27 mouse cellular contexts compared by ENCODE assay signal in the genomic region with DNA sequence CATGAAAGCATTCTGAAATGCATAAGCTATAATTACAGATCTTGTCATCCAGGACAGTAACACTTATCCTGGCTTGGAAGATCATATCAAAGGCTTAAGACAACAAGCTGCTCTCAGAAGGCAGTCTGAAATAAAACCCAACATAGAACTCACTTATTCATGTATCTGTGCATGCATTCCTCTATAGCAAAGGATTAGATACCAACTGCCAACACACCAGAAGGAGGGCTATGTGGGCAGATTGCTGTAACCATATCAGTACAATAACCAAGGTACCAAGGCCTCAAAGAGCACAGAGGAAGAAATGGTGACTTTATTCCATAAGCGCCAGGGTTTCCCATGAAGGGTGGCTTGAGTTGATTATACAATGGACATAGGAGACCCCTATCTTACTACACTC. TPM values are rescaled to one million over a fixed set of nuclear protein-coding genes. Genes with fewer than 3 reads are reported as not detected.
DNase-seq lines count a peak whose midpoint lies in the region; ATAC-seq and TF ChIP-seq lines count a peak whose summit lies in the region.
"Had no signal": no experiment of that assay in that cellular context is flagged by ENCODE, and none has a peak within 500 bp of the region (broad histone marks: within the 10 kb centered on the region; RNA-seq: fewer than 3 reads in every experiment).

No protein-coding gene starts in this region.

- no peak for TF ChIP-seq CTCF in forebrain, postnatal 0 days (IDR thresholded peaks at IDR 0.05; ENCODE audit: low read depth)
- TF ChIP-seq CTCF in intestine, postnatal 0 days (IDR thresholded peaks at IDR 0.05; ENCODE audit: low read depth): no peak
- TF ChIP-seq CTCF in liver, adult 2 months (IDR thresholded peaks at IDR 0.05; ENCODE audit: low read depth, low read length): no peak

- no peaks in the 10 kb centered on the region for H3K36me3 ChIP-seq in forebrain, postnatal 0 days (ENCODE audit: insufficient read depth)
- no peaks in the 10 kb centered on the region for H3K36me3 ChIP-seq in forebrain, embryonic 16.5 days (ENCODE audit: control insufficient read depth, insufficient read depth)
- H3K36me3 ChIP-seq in intestine, postnatal 0 days (ENCODE audit: control insufficient read depth, insufficient read depth): peaks cover 20% of the 10 kb centered on the region
- 0 out of 2 replicates have a peak, but pooled peaks cover 3% of the 10 kb centered on the region for H3K36me3 ChIP-seq in intestine, embryonic 16.5 days (ENCODE audit: control insufficient read depth, insufficient read depth, low read length)
- peaks cover 45% of the 10 kb centered on the region for H3K36me3 ChIP-seq in liver, adult 2 months (ENCODE audit: control insufficient read depth, insufficient read depth, low read length)
- peaks cover 74% of the 10 kb centered on the region for H3K36me3 ChIP-seq in liver, embryonic 12.5 days

- no peak overlapping the region for H3K9ac ChIP-seq in forebrain, postnatal 0 days
- no peak overlapping the region for H3K9ac ChIP-seq in forebrain, embryonic 16.5 days (replicated peaks; ENCODE audit: low read depth, low read length)
- no peak overlapping the region for H3K9ac ChIP-seq in intestine, postnatal 0 days (ENCODE audit: low read depth, low read length)
- H3K9ac ChIP-seq in intestine, embryonic 16.5 days (ENCODE audit: low read depth, low read length): no peak overlapping the region
- 0 out of 2 replicates have a peak overlapping the region, but pooled peaks have one; percentile 39 for H3K9ac ChIP-seq in liver, adult 2 months (ENCODE audit: low read depth, low read length)
- no peak overlapping the region for H3K9ac ChIP-seq in liver, embryonic 12.5 days

- no peak overlapping the region for H3K4me3 ChIP-seq in forebrain, postnatal 0 days (ENCODE audit: low read depth, low read length)
- no peak overlapping the region for H3K4me3 ChIP-seq in forebrain, embryonic 16.5 days (replicated peaks; ENCODE audit: low read length)
- no peak overlapping the region for H3K4me3 ChIP-seq in intestine, postnatal 0 days (ENCODE audit: low read depth, low read length)
- H3K4me3 ChIP-seq in intestine, embryonic 16.5 days (ENCODE audit: low read length): no peak overlapping the region
- H3K4me3 ChIP-seq in liver, adult 2 months (ENCODE audit: insufficient read depth, low read depth, low read length): 0 out of 2 replicates have a peak overlapping the region, but pooled peaks have one; percentile 16
- H3K4me3 ChIP-seq in liver, embryonic 12.5 days: no peak overlapping the region

- no peak for DNase-seq in forebrain, postnatal 0 days
- DNase-seq in frontal cortex, postnatal 10 days (ENCODE audit: low spot score in 2 of 2): no peak
- DNase-seq in liver, adult 2 months (ENCODE audit: extremely low read depth, low read depth, low spot score): no peak
- DNase-seq: adrenal gland, adult 2 months; adrenal gland, adult 8-10 months; adrenal gland, postnatal 10 days; adrenal gland, postnatal 14 days; adrenal gland, postnatal 25 days; adrenal gland, postnatal 36 days; B cell, adult 2 months; cerebellum, adult 11 months; cerebellum, adult 11-12 months had no signal

- peak; percentile 79 for ATAC-seq in forebrain, postnatal 0 days
- ATAC-seq in forebrain, embryonic 16.5 days: no peak
- peak; percentile 58 for ATAC-seq in frontal cortex, adult (ENCODE audit: low TSS enrichment)
- no peak for ATAC-seq in intestine, postnatal 0 days
- ATAC-seq in intestine, embryonic 16.5 days: no peak
- no peak for ATAC-seq in liver, embryonic 12.5 days
- ATAC-seq: activated CD4-positive, CD25-positive, alpha-beta regulatory T cell, adult 4 months; CD4-positive, CD25-positive, alpha-beta regulatory T cell, adult 4 months; Patski had no signal

- peaks cover 6% of the 10 kb centered on the region; the same call in 1 of the 2 replicates for H3K79me2 ChIP-seq in liver, adult 2 months (ENCODE audit: control insufficient read depth, insufficient read depth, low read length)

- no peaks in the 10 kb centered on the region for H3K27me3 ChIP-seq in forebrain, postnatal 0 days (ENCODE audit: insufficient read depth, low read length)
- H3K27me3 ChIP-seq in forebrain, embryonic 16.5 days (replicated peaks; ENCODE audit: control insufficient read depth, insufficient read depth, low read length): 0 out of 2 replicates have a peak, but pooled peaks cover 4% of the 10 kb centered on the region
- no peaks in the 10 kb centered on the region for H3K27me3 ChIP-seq in intestine, postnatal 0 days (replicated peaks; ENCODE audit: control insufficient read depth, insufficient read depth, low read length)
- H3K27me3 ChIP-seq in intestine, embryonic 16.5 days (replicated peaks; ENCODE audit: control insufficient read depth, insufficient read depth, low read length): no peaks in the 10 kb centered on the region
- H3K27me3 ChIP-seq in liver, adult 2 months (ENCODE audit: control insufficient read depth, insufficient read depth, low read length): no peaks in the 10 kb centered on the region
- H3K27me3 ChIP-seq in liver, embryonic 12.5 days (replicated peaks): no peaks in the 10 kb centered on the region
- H3K27me3 ChIP-seq: CH12.LX, Patski had no signal

- H3K9me3 ChIP-seq in forebrain, postnatal 0 days (ENCODE audit: low read length): no peaks in the 10 kb centered on the region
- no peaks in the 10 kb centered on the region for H3K9me3 ChIP-seq in forebrain, embryonic 16.5 days (ENCODE audit: control insufficient read depth, low read length)
- H3K9me3 ChIP-seq in intestine, postnatal 0 days (ENCODE audit: control insufficient read depth): no peaks in the 10 kb centered on the region
- H3K9me3 ChIP-seq in intestine, embryonic 16.5 days (ENCODE audit: control insufficient read depth, low read length): no peaks in the 10 kb centered on the region
- H3K9me3 ChIP-seq in liver, embryonic 12.5 days (replicated peaks): no peaks in the 10 kb centered on the region
- H3K9me3 ChIP-seq: G1E had no signal

- TF ChIP-seq POLR2A in liver, adult 2 months (IDR thresholded peaks at IDR 0.05; ENCODE audit: extremely low read depth, insufficient read depth, low read length): no peak

- no peak overlapping the region for H3K27ac ChIP-seq in forebrain, postnatal 0 days (ENCODE audit: low read depth, low read length)
- no peak overlapping the region for H3K27ac ChIP-seq in forebrain, embryonic 16.5 days (ENCODE audit: low read length)
- peak overlapping the region; percentile 11; the same call in 1 of the 2 replicates for H3K27ac ChIP-seq in intestine, postnatal 0 days (ENCODE audit: low read depth, low read length)
- no peak overlapping the region for H3K27ac ChIP-seq in intestine, embryonic 16.5 days (ENCODE audit: low read length)
- no peak overlapping the region for H3K27ac ChIP-seq in liver, adult 2 months (replicated peaks; ENCODE audit: insufficient read depth, low read depth, low read length)
- no peak overlapping the region for H3K27ac ChIP-seq in liver, embryonic 12.5 days

- H3K4me1 ChIP-seq in forebrain, postnatal 0 days (ENCODE audit: insufficient read depth): no peaks in the 10 kb centered on the region
- no peaks in the 10 kb centered on the region for H3K4me1 ChIP-seq in forebrain, embryonic 16.5 days (replicated peaks; ENCODE audit: control insufficient read depth, insufficient read depth, low read length)
- H3K4me1 ChIP-seq in intestine, postnatal 0 days (replicated peaks; ENCODE audit: control insufficient read depth, insufficient read depth, low read length): no peaks in the 10 kb centered on the region
- H3K4me1 ChIP-seq in intestine, embryonic 16.5 days (ENCODE audit: control insufficient read depth, insufficient read depth, low read length): peaks cover 7% of the 10 kb centered on the region
- H3K4me1 ChIP-seq in liver, adult 2 months (ENCODE audit: control insufficient read depth, insufficient read depth, low read length): peaks cover 19% of the 10 kb centered on the region
- H3K4me1 ChIP-seq in liver, embryonic 12.5 days: peaks cover 26% of the 10 kb centered on the region

- no peak overlapping the region for H3K4me2 ChIP-seq in forebrain, postnatal 0 days (ENCODE audit: low read depth)
- no peak overlapping the region for H3K4me2 ChIP-seq in forebrain, embryonic 16.5 days (ENCODE audit: low read length)
- H3K4me2 ChIP-seq in intestine, postnatal 0 days (replicated peaks; ENCODE audit: low read depth): no peak overlapping the region
- no peak overlapping the region for H3K4me2 ChIP-seq in intestine, embryonic 16.5 days (ENCODE audit: low read depth, low read length)
- no peak overlapping the region for H3K4me2 ChIP-seq in liver, embryonic 12.5 days

- WGBS in forebrain, postnatal 0 days: 94% methylated on average over 1 of the region's 1 CpGs
- WGBS in forebrain, embryonic 16.5 days: 93% methylated on average over 1 of the region's 1 CpGs
- 92% methylated on average over 1 of the region's 1 CpGs for WGBS in intestine, postnatal 0 days
- 96% methylated on average over 1 of the region's 1 CpGs for WGBS in intestine, embryonic 16.5 days
- whole genome bisulfite sequencing in liver, adult 2 months: 93% methylated on average over 1 of the region's 1 CpGs
- WGBS in liver, embryonic 12.5 days (ENCODE audit: insufficient replicate concordance): 96% methylated on average over 1 of the region's 1 CpGs

RNA-seq across cellular contexts. Expression of gene Slc40a1, which starts 6.6 kb away (rescaled TPM):
- 12.3 and 13.9 TPM in 2 replicates for total RNA-seq in forebrain, postnatal 0 days (2014; rRNA removed)
- polyA plus RNA-seq in forebrain, postnatal 0 days (2015; fragmentation: Nextera tagmentation; extraction: Ambion mirVana): 23.8 and 28.7 TPM in 2 replicates
- 26.5 and 34.6 TPM in 2 replicates for polyA plus RNA-seq in forebrain, embryonic 16.5 days (2015; fragmentation: Nextera tagmentation; extraction: Ambion mirVana)
- polyA plus RNA-seq in intestine, postnatal 0 days (2015; fragmentation: Nextera tagmentation; extraction: Ambion mirVana): 526 and 605 TPM in 2 replicates
- polyA plus RNA-seq in intestine, embryonic 16.5 days (2015; fragmentation: Nextera tagmentation; extraction: Ambion mirVana): 205 and 228 TPM in 2 replicates
- 124 and 166 TPM in 2 replicates for total RNA-seq in liver, adult 2 months (2014; rRNA removed)
- 42.6 and 47.4 TPM in 2 replicates for polyA plus RNA-seq in liver, adult 2 months (2012; rRNA removed)
- polyA plus RNA-seq in liver, embryonic 12.5 days (2016; fragmentation: Nextera tagmentation; extraction: Ambion mirVana): 85.3 and 85.7 TPM in 2 replicates
- total RNA-seq: CH12.LX had no signal

RNA-seq across cellular contexts. Expression of gene Gm5269, which starts 29.7 kb away (rescaled TPM):
- total RNA-seq in forebrain, postnatal 0 days (2014; rRNA removed): not detected in 2 replicates
- polyA plus RNA-seq in forebrain, postnatal 0 days (2015; fragmentation: Nextera tagmentation; extraction: Ambion mirVana): not detected in 2 replicates
- not detected in 2 replicates for polyA plus RNA-seq in forebrain, embryonic 16.5 days (2015; fragmentation: Nextera tagmentation; extraction: Ambion mirVana)
- polyA plus RNA-seq in intestine, postnatal 0 days (2015; fragmentation: Nextera tagmentation; extraction: Ambion mirVana): not detected in 2 replicates
- not detected in 2 replicates for polyA plus RNA-seq in intestine, embryonic 16.5 days (2015; fragmentation: Nextera tagmentation; extraction: Ambion mirVana)
- not detected in 2 replicates for total RNA-seq in liver, adult 2 months (2014; rRNA removed)
- not detected in 2 replicates for polyA plus RNA-seq in liver, adult 2 months (2012; rRNA removed)
- polyA plus RNA-seq in liver, embryonic 12.5 days (2016; fragmentation: Nextera tagmentation; extraction: Ambion mirVana): not detected in 2 replicates
- total RNA-seq: adrenal gland, adult 18-20 months; adrenal gland, adult 2 months; adrenal gland, adult 8-10 months; adrenal gland, postnatal 10 days; adrenal gland, postnatal 14 days; adrenal gland, postnatal 25 days; adrenal gland, postnatal 36 days; CH12.LX; ES-E14; G1E; MEL had no signal
- polyA plus RNA-seq: activated CD4-positive, CD25-positive, alpha-beta regulatory T cell, adult 4 months; adrenal gland, adult 2 months; brain, embryonic 14.5 days; C2C12; CD4-positive, CD25-positive, alpha-beta regulatory T cell, adult 4 months; G1E; Patski had no signal

Comparison
In these comparisons a context has a peak if more than half of its experiments do, and no peak if none do; other contexts are left out.
1. ATAC-seq: peak in forebrain, postnatal 0 days (single experiment) and frontal cortex, adult (single experiment); none in forebrain, embryonic 16.5 days (single experiment), intestine, postnatal 0 days (single experiment), intestine, embryonic 16.5 days (single experiment) and liver, embryonic 12.5 days (single experiment).